Mouse (Mus musculus) CD8-positive naive resting alpha-beta T cell, adult 2 months (primary cell): Measurements from ENCODE around the gene Nudt3.

Experiments used
- DNase-seq, 2 experiments: peaks; one replicate each; pipeline ENCODE4 v3.0.0; 2022; ENCODE audit warnings: low read depth in 2 of 2, low spot score in 2 of 2

Nudt3 gene

GRCm38 (mm10) chr17:27603036-27603435, 20.3 kb downstream of the Nudt3 start:
- DNase-seq = no peak

- DNase-seq = no peak
Observed at GRCm38 (mm10) chr17:27600869-27601268, 22.4 kb downstream of the Nudt3 start.

- DNase-seq = no peak
Observed at GRCm38 (mm10) chr17:27600286-27600685, 23.0 kb downstream of the Nudt3 start.

- no peak for DNase-seq
Observed at GRCm38 (mm10) chr17:27596376-27597190, 26.7 kb downstream of the Nudt3 start.

GRCm38 (mm10) chr17:27595659-27596375, 27.5 kb downstream of the Nudt3 start:
- no peak for DNase-seq

- peak in 1 of 2 experiments; percentile 3 for DNase-seq
Observed at GRCm38 (mm10) chr17:27592565-27592910, 30.8 kb downstream of the Nudt3 start.

- peak; percentile 11 to 32 for DNase-seq
Observed at GRCm38 (mm10) chr17:27591826-27592564, 31.3 kb downstream of the Nudt3 start.

GRCm38 (mm10) chr17:27588231-27588630, 35.1 kb downstream of the Nudt3 start:
- no peak for DNase-seq

- no peak for DNase-seq
Observed at GRCm38 (mm10) chr17:27587252-27587651, 36.0 kb downstream of the Nudt3 start.

GRCm38 (mm10) chr17:27586661-27587060, 36.6 kb downstream of the Nudt3 start:
- no peak for DNase-seq

GRCm38 (mm10) chr17:27583185-27583894, 40.0 kb downstream of the Nudt3 start:
- no peak for DNase-seq

- DNase-seq = no peak
Observed at GRCm38 (mm10) chr17:27580392-27581068, 42.8 kb downstream of the Nudt3 start.

GRCm38 (mm10) chr17:27579816-27580215, 43.5 kb downstream of the Nudt3 start:
- DNase-seq = no peak

- DNase-seq = no peak
Observed at GRCm38 (mm10) chr17:27578487-27578886, 44.8 kb downstream of the Nudt3 start.

GRCm38 (mm10) chr17:27577468-27577867, 45.8 kb downstream of the Nudt3 start:
- no peak for DNase-seq

GRCm38 (mm10) chr17:27576056-27576455, 47.2 kb downstream of the Nudt3 start:
- DNase-seq = no peak

- no peak for DNase-seq
Observed at GRCm38 (mm10) chr17:27575116-27575776, 48.0 kb downstream of the Nudt3 start.

GRCm38 (mm10) chr17:27574470-27575115, 48.7 kb downstream of the Nudt3 start:
- DNase-seq = no peak

GRCm38 (mm10) chr17:27573772-27574320, 49.4 kb downstream of the Nudt3 start:
- no peak for DNase-seq
